Mouse (Mus musculus): Measurements from ENCODE around the gene Nav1.

The Nav1 gene

GRCm38 (mm10) chr1:135615715-135616641 lies 8.9 kb upstream of the Nav1 start:
- DNase-seq = peak; percentile 89 to 92

- no peak for DNase-seq
Measured at GRCm38 (mm10) chr1:135609621-135610020, 2.5 kb upstream of the Nav1 start.

DNA sequence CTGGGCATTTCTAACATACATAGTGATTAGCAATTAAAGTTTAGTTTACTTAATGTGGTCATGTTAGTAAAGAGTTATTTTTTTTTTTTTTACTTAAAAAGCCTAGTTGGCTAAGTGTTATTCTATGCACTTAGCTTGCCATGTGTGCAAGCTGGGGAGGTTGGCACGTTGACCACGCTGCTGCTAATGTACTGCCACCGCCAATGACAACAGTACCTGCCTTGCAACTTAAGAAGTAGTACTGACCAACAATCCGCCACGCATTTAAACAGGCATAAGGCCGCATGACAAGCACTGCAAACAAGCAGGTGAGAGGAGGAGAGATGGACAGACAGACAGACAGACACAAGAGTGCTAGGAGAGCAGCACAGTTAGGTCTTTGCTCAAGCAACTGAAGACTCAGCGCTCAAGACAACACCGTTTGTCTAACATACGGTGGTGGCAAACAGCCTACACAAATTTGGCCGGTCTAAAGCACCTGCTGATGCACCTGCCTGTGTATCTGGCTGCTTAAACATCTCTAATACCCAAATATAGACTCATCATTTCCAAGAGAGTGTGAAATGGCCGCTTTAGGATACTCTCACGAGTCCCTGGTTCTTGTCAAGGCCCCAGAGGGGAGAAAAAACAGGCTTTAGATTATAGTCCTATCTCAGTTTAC lies 610 bp downstream of the Nav1 start:
- DNase-seq = peak; percentile 85 to 92

DNA sequence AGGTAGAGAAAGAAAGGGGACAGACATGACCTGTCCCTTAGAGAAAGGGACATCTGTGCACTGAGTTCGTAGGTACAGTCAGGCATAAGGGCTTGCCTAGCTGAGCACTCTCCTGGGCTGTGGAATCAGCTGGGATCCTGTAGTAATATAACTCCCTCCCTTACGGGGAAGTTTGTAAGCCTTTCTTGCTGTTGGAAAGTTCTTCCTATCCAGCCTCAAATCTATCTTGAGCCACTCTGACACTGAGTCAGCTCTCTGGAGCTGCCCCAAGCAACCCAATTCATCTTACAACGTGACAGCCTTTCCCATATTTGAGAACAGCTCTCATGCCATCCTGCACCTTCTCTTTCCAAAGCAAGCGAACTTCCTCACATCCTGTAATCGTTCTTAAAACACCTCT lies 1.6 kb downstream of the Nav1 start:
- no peak for DNase-seq

DNA sequence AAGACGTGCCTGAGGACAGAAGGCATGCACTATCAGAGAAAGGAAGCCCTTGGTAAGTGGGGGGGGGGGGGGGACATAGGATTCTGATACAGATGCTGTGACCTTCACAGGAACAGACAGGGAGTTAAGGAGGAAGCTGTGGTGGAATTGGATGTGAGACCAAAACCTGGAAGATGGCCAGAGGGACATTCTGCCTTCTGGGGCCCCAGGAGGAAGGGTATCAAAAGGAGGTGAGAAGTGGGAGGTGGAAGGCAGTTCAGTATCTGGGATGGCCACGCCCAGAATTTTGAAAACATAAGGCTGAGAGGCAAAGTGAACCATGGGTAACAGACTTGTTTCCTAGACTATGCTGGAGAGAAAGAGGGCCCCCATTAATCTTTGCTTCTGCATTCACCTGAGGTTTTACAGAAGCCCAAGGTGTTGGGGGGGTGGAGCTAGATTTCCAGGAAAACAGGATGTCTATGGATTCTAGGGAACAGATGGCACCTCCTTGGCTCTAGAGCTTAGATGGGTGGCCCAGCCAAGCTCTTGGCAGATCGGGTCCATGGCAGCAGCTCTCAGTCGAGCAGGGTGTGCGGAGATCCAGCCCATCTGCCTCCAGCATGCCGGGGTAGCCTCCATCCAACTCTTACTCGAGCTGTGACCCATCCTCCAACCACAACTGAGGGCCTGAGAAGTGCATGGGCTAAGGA lies 2.6 kb downstream of the Nav1 start:
- peak; percentile 92 to 96 for DNase-seq

DNA sequence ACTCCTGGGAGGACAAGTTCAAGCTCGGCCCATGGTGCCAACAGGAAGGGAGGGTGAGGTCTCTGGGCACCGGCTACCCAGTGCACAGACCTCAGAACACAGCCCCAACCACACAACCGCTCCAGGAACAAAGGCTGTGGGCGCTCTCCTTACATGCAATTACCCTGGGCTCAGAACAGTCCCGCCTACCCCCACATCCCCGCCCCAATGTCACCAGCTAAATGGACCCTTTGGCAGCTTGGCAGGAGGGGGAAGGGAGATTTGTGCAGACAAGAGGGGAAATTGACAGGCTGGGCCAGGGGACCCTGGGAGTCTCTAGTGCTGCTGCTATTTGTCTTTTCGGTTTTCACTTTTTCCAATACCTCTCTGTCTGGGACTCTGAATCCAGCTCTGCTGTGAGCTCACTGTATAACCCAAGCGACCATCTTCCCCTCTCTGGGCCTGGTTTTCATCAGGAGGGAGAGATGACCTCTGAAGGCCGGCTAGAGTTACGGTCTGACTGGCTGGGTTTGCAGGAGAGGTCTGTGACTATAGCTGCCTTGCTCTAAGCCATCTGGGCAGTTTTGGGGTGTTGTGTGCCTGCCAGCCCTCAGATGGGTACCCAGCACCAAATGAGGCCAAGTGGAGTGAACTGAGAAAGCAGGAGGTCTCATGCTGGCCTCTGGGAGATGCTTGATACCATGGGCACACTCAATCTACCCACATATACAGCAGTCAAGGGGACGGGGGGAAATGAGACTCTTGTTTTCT lies 3.8 kb downstream of the Nav1 start:
- peak; percentile 53 to 54 for DNase-seq

DNA sequence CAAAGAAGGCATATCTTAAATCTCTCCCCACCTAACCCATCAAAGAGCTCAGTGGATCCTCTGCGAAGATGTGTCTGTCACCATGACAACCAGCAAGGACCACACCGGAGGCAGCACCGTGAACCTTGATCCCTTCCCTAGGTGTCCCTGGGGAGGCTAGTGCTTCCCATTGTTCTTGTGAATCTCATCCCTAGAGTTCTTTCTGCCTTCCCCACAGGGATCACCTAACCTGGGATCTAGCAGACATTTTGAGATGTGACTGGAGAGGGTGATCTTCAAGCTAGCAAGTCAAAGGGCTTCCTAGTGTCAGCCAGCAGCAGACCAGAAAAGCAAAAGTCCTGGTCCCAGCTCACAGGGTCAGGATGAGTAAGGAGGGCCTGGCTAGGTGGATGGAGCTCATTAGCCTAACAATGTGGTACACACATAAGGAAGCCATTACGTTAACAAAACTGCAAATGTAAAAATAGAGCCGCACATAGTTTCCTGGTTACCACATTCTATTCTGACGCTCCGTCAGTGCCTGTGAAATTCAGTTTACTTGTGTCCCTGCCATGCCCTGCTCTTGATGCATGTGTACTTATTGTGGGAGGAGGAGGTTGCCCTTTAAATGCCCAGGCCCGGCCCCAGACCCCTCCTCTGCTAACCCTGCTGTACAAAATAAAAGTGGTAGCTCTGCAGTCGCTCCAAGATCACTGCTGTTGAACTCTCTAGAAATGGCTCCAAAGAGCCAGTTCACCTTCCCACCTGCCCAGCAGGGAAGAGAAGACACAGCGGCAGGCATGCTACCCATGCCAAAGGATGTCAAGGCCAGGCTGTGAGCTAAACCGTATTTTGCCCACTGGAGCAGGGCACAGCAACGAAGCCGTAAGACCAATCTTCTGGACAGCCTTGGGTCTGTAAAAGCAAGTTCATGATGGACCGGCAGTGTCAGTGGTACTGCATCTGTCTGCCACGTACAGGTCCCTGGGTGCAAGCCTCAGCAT lies 6.8 kb downstream of the Nav1 start:
- peak in 1 of 2 experiments; percentile 62 for DNase-seq

DNA sequence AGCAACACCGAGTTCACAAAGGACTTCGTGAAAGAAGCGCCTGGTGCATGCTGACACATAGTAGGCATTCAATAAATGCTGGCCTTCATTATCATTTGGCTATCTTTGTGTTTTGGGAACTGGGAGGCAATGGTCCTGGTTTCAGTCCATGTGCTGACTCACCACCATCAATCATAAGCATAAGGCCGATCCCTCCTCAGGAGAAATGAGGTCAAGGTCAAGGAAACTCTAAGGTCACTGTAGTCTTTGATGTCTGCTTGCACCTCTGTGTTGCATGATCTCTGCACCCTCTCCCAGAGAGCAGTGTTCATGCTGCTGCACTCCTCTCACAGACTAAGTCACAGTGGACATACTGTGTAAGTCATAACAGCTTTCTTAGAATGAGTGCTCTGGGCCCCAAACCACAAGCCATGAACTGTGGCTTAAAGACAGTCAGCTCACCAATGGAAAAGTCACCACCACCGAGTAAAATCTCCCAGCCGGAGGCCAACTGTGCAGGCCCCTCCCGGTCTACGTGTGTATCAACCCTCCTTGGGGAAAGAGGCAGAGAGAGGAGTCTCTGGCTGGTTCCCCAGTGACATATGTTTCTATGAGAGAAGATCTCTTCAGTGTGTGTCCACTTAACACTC lies 8.7 kb downstream of the Nav1 start:
- DNase-seq = no peak

DNA sequence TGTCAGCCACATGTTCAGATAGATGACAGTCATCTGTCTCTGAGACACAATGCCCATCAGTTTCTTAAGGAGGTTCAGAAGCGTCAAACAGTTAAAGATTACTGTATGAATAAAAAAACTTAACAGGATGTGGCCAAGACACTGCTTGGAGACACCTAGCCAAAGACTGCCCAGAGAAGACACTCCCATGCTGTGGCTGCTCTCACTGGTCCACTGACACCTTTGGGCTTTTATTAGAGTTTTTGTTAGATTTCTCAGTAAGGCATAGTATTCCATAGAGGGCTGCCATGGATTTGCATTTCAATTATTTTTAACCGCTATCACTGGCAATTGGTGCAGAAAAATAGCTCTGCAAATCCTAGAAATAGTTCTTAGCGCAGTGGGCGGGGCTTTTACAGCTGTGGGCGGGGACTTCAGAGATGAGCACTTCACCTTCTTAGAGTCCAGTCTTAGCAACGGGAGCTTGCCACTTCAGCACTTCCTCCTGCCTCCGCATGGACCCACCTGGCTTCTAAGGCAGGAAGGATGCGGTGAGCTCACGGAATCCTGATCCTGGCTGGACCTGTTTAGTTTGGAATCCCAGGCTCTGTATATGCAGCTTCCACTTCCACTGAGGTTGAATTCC lies 12.7 kb downstream of the Nav1 start:
- DNase-seq = no peak

DNA sequence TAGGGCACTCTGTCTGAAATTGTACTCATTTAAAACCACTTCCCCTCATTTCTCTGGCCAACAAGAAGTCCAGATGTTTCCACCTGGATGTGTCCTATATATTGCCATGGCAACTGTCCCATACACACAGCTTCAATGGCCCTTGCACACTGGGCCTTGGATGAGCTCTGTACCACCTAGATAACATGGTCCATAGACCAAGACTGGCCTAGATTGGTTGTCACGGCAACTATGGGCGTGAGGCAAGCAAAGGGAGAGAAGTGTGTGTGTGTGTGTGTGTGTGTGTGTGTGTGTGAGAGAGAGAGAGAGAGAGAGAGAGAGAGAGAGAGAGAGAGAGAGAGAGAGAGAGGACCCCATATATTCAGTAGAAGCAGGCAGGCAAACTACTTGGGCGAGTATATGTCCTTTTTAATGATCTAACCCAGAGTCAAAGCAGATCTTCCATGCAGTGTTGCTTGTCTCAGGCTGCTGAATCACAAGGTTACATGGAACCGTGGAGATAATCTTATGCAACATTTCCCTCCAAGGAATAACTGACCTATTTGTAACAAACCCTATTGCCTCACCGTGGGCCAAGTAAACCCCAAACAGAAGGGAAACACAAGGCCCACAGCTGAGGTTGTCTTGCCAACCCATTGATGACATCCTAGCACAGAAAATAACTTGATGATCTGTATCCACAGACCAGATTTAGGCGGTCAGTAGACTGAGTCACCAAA lies 13.4 kb downstream of the Nav1 start:
- no peak for DNase-seq

- DNase-seq = no peak
Measured at GRCm38 (mm10) chr1:135590776-135591175, 16.3 kb downstream of the Nav1 start.

GRCm38 (mm10) chr1:135588973-135589372 lies 18.1 kb downstream of the Nav1 start:
- DNase-seq = no peak

DNA sequence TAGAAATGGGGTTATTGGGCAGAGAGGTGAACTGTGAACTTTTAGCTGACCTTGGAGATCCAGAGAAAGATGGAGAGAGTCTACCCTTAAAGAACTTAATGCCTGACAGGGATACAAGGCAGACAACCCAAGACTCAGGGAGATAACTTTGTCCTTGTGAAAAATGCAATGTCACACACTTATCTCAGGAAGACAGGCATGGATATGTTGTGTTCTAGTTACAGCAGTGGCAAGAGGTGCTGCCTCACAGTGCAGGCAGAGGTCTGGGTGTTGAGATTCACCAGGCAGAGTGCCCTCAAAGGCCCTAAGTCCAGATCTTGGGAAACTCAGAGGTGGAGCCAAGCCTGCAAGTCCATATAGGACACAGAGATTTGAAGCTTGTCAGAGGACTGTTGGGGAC lies 20.2 kb downstream of the Nav1 start:
- DNase-seq = no peak

DNA sequence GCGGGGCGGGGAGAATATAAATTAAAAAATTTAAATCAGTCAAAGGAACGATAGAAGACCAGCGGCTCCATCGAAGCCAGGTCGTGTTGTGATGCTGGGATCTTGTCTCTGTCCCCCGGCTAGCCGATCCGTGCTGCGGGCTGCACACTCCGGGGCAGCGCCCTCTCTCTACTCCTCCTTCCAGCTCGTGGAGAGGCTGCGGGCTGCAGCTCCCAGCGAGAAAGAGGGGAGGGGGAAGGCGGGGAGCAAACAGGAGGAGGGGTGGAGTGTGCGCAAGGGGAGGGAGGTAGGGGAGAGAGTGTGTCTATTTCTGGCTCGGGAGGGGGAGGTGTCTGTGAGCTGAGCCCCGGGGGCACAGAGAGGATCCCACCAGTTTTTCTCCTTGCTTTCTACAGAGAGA lies 21.5 kb downstream of the Nav1 start:
- peak; percentile 76 to 77 for DNase-seq

GRCm38 (mm10) chr1:135584587-135585541 lies 22.2 kb downstream of the Nav1 start:
- peak; percentile 72 to 76 for DNase-seq

DNA sequence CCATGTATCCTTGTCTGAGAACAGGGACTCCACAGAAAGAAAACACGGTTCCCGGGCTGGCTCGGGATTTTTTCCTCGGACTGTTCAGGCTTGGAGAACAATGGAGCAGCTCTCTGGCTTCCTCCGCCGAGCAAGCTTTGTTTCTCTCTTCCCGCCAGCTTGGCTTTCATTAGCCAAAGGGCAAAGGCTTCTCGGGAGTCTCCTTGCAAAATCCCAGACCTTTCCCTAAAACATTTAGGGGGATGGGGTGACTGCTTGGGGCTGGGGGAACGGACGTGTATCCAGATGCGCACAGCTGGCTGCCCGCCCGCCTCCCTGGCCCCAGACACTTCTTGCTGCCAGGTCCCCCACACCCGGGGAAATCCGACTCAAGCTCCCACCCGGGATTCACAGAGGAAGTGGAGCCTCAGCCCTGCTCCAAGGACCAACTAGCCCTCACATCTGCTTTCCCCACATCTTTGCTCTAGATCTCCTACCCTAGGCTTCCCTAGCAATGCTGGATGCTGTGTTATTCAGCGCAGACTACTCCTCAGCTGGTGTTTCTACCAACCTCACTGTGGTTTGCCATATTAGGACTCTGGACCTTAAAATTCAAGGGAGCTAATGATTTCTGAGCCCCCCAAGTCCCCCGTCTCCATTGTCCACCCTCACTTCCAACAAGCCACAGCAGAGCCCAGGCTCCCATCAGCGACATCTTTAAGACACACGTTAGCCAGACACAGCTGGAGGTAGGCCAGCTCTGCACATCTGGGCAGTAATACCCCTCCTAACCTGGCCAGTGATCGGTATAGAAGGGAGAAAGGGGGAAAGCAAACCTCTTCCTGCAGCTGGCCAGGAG lies 23.2 kb downstream of the Nav1 start:
- peak; percentile 55 to 58 for DNase-seq

DNA sequence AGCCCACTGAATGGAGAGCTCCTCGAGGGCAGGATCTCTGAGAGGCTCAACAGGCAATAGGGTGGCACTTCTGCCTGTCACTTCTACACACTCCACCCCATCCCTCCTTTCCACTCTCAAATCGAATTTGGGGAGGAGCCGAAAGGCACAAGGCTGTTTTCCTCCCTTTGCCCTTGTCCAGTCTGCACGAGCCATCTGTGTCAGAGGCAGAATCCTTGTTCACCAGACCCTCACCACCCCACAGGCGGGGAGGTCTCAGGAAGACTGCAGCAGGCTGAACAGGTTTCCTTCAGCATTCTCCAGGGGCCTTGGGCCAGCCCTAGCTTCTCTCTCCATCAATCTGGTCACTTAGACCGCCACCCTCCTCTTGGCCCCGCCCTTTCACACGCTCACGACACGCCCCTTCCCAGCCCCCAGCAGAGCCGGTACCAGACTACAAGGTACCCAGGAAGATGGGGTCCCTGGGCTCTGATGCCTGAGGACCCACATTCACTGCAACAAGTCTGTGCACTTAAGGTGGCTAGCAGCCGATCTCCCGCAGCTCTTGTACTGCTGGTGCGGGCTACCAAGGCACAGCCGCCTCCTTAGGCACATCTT lies 23.9 kb downstream of the Nav1 start:
- peak; percentile 78 for DNase-seq
